Mouse (Mus musculus): Measurements from ENCODE around the gene Zfhx3.

The Zfhx3 gene

DNA sequence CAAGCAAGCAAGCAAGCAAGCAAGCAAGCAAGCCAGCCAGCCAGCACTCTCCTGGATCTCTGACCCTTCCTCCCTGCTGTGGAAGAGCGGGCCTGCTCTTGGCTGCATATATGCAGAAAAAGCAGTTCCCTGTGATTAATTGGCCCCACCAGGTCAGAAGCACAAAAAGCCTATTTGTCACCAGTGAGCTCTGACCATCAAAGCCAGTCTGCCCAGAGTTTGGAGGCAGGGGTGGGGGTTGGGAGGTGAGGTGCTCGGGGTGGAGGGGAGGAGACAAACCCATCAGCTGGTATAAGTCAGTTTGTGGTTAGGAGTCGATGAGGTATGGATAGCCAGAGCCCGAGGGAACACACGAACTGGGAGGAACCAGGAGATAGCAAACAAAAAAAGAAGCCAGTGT lies 421.0 kb downstream of the Zfhx3 start:
- no peak for DNase-seq (ENCODE audit: low spot score)

DNA sequence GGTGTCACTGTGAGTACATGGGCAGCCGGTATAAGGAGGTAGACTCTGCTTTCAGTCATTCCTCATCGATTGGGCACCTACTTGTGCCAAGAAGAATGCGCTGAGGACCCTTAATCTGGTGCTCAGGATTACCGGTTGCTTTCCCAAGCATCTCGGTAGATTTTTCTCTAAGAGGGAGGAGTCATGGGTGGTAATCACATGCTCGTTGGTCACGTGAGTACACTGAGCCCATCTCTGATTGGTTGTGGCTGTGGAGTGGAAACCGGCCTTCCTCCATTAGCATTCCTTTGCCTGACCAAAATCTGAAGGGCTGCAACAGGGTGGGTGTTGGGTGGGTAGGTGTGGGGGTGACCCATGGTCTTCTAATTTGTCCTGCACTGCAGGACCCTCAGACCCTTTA lies 421.4 kb downstream of the Zfhx3 start:
- DNase-seq (ENCODE audit: low spot score) = peak; percentile 6

DNA sequence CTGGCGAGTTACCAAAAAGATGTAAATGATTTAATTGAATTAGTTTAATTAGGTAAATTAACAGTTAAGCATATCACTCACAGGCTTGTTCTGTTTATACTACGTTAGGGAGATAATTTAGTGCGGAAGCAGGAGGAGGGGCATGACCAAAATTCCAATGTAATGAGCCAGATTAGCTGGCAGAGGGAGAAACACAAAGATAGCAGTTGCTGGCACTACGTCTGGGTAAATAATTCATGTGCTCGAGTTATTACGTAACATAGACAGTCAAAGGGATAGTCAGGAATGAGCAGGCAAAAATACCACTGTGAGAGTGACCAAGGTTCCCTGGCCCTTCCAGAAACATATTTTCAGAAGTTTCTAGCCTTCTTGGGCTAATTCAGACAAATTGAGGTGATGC lies 426.6 kb downstream of the Zfhx3 start:
- no peak for DNase-seq (ENCODE audit: low spot score)

DNA sequence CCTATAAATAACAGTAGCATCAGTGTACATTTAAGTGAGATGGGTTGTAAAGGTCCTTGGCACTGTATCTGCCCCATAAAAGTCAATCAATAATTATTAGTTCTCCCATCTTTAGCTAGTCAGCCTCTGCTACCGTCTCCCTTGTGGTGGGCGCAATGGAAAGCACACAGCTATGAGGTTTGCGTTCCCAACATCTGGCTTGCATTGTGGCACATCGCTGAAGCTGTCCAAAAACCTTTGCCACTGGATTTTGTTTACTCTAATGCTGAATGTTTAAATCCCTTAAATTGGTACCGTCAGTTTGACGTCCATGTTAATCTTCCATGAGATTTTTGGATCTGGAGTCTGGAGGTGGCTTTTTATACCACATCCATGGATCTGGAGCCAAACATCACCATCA lies 428.3 kb downstream of the Zfhx3 start:
- DNase-seq (ENCODE audit: low spot score) = no peak

DNA sequence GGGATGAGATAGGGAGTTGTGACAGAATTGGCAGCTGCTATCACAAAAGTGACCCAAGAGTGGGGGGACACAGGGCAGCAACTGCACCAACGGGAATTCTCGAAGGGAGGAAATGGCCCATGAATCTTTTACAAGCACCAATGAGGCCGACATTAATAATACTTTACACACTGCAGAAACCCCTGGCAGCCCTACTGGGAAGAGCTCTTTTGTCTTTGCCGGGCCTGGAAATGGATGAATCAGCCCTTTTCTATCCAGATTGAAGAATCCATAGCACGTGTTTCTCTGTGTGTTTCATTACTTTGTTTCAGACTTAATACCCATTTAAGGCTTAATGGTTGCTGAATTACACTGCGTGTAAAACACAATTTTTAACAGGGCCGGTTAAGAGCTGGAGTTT lies 430.6 kb downstream of the Zfhx3 start:
- no peak for DNase-seq (ENCODE audit: low spot score)

DNA sequence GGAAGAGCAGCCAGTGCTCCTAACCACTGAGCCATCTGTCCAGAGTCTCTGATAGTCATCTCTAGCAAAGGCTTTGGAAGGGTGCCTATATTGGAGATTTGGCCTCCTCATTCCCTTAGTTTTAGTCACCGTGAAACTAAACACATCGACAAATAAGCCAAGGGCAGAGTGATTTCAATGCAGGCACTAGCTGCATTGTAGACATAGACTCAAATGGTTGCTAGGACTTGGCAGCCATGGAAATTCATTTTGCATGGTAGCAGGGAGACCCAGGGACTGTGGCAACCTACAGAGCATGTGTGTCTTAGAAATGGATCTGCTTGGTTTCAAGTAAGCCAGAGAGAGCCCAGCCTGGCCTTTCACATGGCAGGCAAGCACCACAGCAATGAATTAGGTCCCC lies 435.6 kb downstream of the Zfhx3 start:
- no peak for DNase-seq (ENCODE audit: low spot score)

DNA sequence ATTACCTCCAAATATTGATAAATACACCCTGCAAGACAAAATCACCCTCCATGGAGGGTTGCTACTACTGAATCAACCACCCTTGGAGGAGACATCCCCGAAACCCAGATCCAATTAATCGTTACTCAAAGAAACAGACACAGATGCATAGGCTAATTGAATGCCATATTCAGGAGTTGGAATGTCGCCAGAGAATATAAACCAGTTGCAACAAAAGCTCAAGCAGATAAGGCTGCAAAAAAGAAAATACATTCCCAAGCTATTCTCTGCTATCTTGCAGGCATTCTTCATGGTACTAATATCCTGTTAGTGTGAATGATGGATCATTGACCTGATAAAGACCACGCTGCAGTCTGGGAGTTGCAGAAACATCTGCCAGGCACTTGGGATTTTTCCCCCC lies 440.7 kb downstream of the Zfhx3 start:
- no peak for DNase-seq (ENCODE audit: low spot score)

DNA sequence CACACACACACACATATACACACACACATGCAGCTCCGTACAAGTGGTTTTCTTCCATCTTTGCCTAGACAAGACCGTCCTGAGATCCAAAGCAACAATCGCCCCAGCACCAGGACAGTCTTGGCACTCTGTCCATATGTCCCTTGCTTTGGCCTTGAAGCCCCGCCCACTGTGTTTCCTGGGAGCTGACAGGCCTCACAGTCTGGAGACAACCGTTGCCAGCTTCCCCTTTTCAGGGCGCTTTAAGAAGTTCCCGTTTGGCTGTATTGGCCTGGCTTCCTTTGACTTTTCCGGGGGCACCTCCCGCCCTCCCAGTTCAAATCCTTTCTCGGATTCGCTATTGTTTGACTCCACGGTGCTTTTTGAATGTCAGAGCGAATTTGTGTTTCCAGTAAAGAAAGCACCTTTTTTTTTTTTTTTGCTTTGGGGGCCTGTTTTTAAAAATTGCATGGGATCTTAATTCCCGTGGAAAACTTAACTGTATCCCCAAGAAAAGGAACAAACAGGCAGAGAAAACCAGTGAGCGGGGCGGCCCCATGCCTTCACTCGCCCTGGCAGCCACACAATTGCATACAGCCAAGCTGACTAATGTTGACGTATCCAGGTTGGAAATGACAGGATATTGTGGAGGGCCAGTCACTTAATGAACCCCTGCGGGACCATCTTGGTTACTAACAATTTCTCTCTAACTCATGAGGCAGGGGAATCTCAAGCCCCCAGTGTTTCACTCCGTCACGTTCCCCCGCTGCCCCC lies 444.9 kb downstream of the Zfhx3 start:
- no peak for DNase-seq (ENCODE audit: low spot score)

DNA sequence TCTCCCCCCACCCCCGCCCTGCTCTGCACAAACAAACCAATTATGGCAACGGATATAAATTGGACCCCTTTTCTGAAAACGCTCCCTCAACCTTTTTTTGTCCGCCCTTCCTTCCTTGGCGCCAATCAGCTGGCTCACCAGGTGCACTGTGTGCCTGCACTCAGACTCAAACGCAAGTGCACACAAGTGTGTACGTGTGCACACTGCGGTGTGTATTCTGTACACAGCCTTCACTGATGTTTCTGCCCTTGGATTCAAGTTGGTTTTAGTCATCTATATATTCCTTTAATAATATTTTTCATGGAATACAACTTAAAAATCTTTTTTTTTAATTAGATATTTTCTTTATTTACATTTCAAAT lies 445.4 kb downstream of the Zfhx3 start:
- no peak for DNase-seq (ENCODE audit: low spot score)

DNA sequence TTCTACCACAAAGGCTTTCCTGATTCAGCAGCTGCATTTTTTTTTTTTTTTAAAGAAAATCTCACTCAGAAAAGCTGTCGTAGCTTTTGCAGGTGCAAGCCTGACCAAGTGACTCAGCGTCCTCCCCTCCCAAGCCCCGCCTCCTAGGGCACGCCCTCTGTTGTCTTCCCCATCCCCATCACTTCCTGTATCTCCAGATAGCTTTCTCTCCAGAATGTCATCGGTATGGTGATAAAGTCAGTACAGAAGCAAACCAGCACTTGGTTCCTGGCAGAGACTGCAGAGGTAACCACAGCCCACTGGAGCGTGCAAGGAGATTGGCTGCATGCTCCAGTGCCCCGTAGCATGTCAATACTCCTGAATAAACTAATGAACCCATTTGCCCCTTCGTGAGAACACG lies 450.5 kb downstream of the Zfhx3 start:
- DNase-seq (ENCODE audit: low spot score) = no peak

DNA sequence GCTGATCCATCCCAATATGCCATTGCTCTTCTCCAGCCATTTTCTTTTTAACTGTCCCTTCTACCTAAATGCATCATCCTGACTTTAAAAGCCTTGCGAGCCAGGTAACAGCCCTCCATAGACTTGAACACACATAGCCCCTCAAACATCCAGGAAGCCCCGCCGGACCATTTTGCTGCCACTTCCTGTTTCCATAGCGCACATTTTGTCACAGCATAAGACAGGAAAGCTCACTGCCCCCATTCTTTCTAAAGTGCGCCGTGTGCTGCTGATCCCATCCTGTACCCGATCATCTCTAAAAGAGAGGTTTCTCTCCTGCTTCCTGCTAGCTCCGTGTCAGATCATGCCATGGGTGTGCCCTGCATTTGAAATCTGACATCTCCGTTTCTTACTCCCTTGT lies 459.7 kb downstream of the Zfhx3 start:
- no peak for DNase-seq (ENCODE audit: low spot score)

DNA sequence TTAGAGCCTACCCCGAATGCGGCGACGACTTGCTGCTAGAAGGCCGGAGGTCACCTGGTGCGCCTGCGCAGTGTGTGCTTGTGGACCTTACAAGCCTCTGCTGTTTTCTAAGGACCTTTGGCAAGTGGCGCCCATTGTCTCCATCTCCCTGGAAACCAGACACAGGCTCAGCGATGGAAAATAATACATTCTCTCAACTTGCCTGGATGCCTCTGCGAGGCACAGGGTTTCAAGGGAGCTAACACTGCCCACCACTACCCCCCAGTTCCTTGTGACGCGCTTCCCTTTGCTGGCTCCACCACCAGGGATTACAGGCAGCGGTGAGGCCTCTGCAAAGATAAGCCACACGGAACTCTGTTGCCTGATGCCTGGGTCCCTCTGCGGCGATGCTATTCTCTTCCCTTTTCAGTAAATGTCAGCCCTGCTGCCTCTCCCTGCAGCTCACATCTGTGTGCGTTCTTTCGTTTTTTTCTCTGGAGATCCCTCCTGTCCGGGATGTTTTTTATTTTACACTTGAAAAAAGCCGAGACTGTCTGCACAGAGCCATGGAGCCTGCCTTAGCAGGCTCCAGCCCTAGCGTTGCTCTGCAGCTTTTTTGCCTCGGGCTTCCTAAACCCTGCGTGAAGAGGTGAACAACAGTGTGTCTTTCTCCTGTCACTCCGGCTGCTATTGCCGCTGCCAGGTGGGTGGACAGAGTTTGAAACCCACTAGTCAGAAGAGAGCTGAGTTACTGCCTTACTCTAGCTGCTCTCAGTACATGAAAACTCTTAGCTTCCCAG lies 464.5 kb downstream of the Zfhx3 start:
- no peak for DNase-seq (ENCODE audit: low spot score)

DNA sequence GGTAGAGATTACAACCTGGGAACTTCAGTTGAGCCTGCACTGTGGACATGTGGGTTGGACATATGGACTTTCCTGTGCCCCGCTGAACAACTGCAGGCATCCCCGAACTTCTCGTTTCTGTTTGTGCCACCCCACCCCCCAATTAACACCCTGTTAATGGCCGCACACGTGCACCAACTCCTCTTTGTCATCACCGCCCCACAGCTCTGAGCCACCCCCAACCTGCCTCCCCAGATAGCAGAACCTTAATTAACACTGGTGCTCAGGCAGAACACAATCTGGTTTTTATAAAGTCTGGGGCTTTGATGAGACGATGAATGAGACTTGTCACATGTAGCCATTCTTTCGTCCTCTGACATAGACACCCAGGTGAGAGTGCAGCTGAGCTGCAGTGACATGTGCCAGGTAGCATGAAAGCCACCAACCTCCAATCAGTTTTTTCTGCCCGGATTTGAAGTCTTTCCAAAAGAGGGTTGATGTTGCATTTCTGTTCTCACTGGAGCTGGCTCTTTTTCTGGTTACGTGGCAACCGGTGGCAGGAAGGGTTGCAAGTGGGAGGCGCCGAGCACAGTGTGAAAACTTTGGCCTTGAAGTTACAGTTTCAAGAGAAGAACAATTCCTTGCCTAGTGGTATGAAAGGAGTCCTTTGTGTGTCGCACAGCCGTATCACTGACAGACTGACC lies 476.9 kb downstream of the Zfhx3 start:
- peak; percentile 77 for DNase-seq (ENCODE audit: low spot score)

DNA sequence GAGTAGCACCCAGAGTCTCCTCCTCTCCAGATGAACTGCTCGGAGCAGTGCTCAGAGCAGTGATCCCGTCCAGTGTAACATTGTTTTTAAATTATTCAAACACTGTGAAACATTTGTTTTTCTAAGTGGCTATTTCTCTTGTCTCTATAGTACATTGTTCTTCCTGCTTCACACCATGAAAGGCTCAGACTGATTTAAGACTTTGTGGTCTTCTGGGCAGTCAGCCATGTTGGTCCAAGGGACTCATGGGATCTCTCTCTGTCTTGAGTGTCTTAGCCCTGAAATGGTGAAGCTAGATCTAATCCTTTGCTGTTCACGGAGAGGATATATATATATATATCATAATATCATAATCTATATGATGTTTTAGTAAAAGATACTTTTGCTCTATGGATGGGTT lies 480.1 kb downstream of the Zfhx3 start:
- DNase-seq (ENCODE audit: low spot score) = no peak

DNA sequence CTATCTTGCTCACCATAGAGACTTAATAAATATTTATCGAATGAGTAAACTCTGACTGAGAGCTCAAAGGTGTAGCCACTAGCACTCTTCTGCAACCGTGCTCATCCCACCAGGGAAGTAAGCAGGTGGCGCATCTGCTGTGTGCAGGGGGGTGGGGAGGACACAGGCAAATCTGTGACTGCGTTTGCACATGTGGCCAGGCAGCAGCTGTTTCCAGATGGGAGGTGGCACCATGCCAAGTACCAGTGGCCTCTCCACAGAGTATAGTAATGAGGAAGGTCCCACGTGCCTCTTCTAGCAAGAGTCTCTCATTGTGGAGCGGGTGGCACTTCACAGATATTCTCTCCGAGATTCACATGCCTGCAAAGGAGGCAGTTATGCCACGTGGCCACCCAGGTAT lies 481.9 kb downstream of the Zfhx3 start:
- DNase-seq (ENCODE audit: low spot score) = no peak

DNA sequence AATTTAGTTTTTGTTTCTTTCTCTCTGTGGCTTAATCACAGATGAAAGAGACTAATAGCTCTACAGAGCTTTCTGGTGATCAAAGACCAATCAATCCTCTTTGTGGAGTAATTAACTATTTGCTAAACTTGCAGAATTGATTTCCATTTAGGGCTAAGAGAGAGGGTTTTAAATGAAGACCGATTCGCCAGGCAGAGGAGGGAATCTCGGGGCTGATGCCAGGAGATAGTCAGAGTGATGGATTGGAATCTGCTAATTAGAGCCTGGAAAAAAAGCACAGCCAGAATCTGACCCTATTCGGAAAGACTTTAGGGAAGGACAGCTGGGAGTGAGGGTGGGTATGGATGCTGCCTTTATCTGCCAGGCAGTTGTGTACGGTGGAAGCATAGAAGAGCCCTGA lies 490.9 kb downstream of the Zfhx3 start:
- DNase-seq (ENCODE audit: low spot score) = no peak

DNA sequence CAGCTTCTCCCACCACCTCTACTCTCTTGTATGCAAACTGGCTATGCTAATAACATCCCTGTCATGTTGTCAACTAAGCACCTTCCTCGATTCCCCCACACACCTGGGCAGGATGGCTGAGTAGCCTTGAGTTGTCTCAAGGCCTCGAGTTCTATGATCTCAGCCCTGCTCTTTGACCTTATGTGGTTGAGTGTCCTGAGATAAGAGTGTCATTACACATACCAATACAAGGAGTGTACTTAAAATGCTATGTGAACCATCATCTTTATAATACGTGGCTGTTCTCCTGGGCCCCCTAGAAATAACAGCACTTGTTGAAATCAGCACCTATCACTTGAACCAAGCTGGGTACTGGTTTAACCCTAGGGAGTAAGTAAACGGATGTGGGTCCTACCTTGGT lies 492.1 kb downstream of the Zfhx3 start:
- no peak for DNase-seq (ENCODE audit: low spot score)

DNA sequence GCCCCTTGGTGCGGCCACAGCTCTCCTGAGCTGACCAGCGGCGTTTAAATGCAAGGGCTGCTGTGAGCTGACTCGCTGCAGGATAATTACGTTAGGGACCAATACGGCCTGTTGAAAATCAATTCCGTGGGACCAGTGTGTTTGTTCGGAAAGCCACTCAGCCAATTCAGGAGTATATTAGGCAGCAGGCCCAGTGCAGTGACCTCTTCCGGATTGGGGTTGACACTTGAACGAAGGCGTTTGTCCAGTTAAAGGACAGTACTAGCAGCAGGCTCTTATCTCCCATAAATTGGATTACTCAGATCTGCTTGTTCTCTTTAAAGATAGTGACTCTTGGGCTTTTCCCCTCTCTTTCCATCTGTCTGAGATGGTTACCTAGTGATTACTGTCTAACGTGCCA lies 493.9 kb downstream of the Zfhx3 start:
- no peak for DNase-seq (ENCODE audit: low spot score)

DNA sequence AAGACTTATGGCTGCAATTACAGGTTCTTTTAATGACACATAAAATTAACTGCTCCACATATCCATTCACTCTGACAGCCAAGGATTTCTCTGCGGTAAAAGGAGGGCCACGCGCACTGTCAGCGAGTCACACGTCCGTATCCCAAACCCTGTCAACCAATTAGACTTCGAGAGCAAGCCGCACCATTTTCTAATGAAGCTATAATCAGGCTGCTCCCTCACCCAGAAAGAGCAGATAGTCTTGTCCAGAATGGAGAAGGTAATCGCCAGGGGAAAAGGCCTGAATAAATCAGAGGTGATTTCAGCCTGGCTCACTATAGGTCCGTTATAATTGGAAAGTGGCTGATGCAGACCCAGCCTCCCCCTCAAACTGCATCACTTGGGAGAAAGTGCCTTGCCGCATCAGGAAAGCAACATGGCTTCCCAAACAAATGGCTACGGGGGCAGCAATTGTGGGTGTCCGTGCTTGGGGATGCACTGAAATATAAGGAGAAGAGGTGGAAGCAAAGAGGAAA lies 494.9 kb downstream of the Zfhx3 start:
- no peak for DNase-seq (ENCODE audit: low spot score)

DNA sequence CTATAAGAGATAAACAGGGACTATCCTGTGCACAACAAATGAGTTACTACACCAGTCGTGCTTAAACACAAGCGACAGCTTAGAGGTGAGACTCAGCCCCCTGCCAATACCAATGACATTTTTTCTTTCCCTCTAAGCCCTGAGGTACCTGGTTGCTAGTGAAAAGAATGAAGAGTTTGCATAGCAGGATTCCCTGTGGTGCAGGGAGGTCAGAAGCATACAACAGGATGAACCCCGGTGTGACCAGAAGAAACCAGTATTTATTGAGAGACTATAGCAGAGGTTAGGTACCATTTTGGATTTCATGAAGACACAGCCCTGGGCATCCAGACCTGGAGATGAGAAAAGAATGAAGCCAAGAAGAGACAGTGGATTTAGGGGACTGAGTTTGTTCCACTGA lies 498.0 kb downstream of the Zfhx3 start:
- no peak for DNase-seq (ENCODE audit: low spot score)

DNA sequence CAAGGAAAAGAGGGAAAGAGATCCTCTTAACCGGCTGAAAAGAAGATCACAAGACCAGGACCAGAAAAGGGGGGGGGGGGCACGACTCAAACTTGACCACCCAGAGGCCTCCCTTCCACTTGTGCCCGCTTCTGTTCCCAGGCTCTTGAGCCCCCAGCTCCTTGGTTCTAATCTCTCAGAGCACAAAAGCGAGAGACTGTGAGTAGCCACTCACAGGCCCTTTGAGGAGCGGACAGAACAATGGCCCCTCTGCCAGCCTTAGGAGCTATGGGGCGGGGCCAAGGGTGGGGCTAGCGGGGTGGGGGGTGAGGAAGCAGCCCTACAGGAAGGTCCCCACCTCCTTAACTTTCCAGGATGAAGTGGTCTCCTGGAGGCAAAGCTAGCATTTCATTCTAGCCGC lies 508.4 kb downstream of the Zfhx3 start:
- DNase-seq (ENCODE audit: low spot score) = no peak

DNA sequence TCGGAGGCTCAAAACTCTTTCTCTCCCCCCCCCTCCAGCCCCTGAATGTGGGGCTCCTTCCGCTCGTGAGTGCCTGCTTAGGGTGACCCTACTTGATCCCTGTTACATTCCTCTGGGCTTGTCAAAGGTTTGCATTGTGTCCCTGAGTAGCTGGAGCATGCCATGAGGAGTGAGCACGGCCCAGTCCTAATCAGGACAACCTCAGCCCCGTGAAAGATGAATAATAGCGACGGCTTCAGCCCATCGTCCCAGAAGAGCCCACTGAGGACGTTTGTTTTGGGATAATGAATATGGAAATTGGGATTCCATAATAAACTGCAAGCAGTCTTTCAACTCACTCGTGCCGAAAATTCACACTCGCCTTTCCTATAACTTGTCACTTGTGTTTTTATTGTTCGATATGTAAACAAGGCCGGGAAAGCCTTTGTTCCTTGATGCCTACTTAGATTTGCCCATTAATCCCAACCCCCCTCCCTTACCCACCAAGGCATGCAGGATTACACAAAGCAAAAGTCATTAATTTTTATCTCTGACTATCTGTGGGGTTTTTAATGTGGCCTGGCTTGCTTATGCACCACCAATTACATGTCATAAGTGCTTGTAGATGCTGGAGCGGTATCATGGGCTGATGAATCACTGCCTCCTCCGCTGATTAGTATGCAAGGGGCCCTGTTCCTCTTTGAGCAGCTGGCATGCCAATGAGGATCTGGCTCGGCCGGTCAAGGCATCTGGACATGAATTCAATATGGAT lies 512.3 kb downstream of the Zfhx3 start:
- DNase-seq (ENCODE audit: low spot score) = no peak

Data from testis, postnatal 14 days (tissue).